Mouse (Mus musculus): ENCODE measurements around the gene Zbtb37.

GRCm38 (mm10) chr1:161040426-161040770, 5.7 kb upstream of the Zbtb37 start:
- TF ChIP-seq FOSL1 (IDR thresholded peaks at IDR 0.05; ENCODE audit: insufficient read depth, low read length, poor library complexity, severe bottlenecking): no peak
- no peak for TF ChIP-seq MAX (IDR thresholded peaks at IDR 0.05)
- TF ChIP-seq CTCF (IDR thresholded peaks at IDR 0.05; ENCODE audit: control insufficient read depth, insufficient read depth, insufficient read length): no peak

Measured in C2C12 (cell line).